Mouse (Mus musculus) naive thymus-derived CD4-positive, alpha-beta T cell, adult 2 months (primary cell): ENCODE measurements around the gene Nbea.

Experiments
- DNase-seq: peaks from one replicate; pipeline ENCODE4 v3.0.0-alpha.2; 2011; ENCODE audit warnings: low read depth

The Nbea gene

GRCm38 (mm10) chr3:56183159-56184133 lies at the start of gene Nbea:
Gene Nbea, minus strand, starts transcription at chr3:56183701.
- DNase-seq = no peak

GRCm38 (mm10) chr3:56229283-56229682 lies 45.8 kb upstream of the Nbea start:
- no peak for DNase-seq

- no peak for DNase-seq
Observed at GRCm38 (mm10) chr3:56215989-56216388, 32.5 kb upstream of the Nbea start.

- no peak for DNase-seq
Observed at GRCm38 (mm10) chr3:56203968-56204367, 20.5 kb upstream of the Nbea start.

GRCm38 (mm10) chr3:56188238-56188637 lies 4.7 kb upstream of the Nbea start:
- DNase-seq = no peak

GRCm38 (mm10) chr3:56187131-56187779 lies 3.8 kb upstream of the Nbea start:
- no peak for DNase-seq

- no peak for DNase-seq
Observed at GRCm38 (mm10) chr3:56182371-56183158, 936 bp downstream of the Nbea start.

- DNase-seq = no peak
Observed at GRCm38 (mm10) chr3:56181991-56182370, 1.5 kb downstream of the Nbea start.

- no peak for DNase-seq
Observed at GRCm38 (mm10) chr3:56181025-56181424, 2.5 kb downstream of the Nbea start.

- no peak for DNase-seq
Observed at GRCm38 (mm10) chr3:56157864-56158263, 25.6 kb downstream of the Nbea start.

- no peak for DNase-seq
Observed at GRCm38 (mm10) chr3:56126674-56127073, 56.8 kb downstream of the Nbea start.

- no peak for DNase-seq
Observed at GRCm38 (mm10) chr3:56116647-56117046, 66.9 kb downstream of the Nbea start.

- DNase-seq = no peak
Observed at GRCm38 (mm10) chr3:56108101-56108500, 75.4 kb downstream of the Nbea start.

GRCm38 (mm10) chr3:56097105-56097504 lies 86.4 kb downstream of the Nbea start:
- no peak for DNase-seq

- DNase-seq = no peak
Observed at GRCm38 (mm10) chr3:56079015-56079612, 104.4 kb downstream of the Nbea start.

- no peak for DNase-seq
Observed at GRCm38 (mm10) chr3:56067849-56068248, 115.7 kb downstream of the Nbea start.

- no peak for DNase-seq
Observed at GRCm38 (mm10) chr3:56066360-56067040, 117.0 kb downstream of the Nbea start.

- no peak for DNase-seq
Observed at GRCm38 (mm10) chr3:56065234-56065633, 118.3 kb downstream of the Nbea start.

GRCm38 (mm10) chr3:56045659-56046336 lies 137.7 kb downstream of the Nbea start:
- no peak for DNase-seq

- DNase-seq = no peak
Observed at GRCm38 (mm10) chr3:56043091-56043490, 140.4 kb downstream of the Nbea start.

- DNase-seq = no peak
Observed at GRCm38 (mm10) chr3:56039494-56039893, 144.0 kb downstream of the Nbea start.
